ENCODE assay signal across 9 mouse cellular contexts in genomic region chr6:97349355-97350138, GRCm38 (mm10).
DNase-seq lines count a peak whose midpoint lies in the region; ATAC-seq and TF ChIP-seq lines count a peak whose summit lies in the region.
"Had no signal": no experiment of that assay in that cellular context is flagged by ENCODE, and none has a peak within 500 bp of the region (broad histone marks: within the 10 kb centered on the region; RNA-seq: fewer than 3 reads in every experiment).

No protein-coding gene starts in this region.

- 20% methylated on average over 8 of the region's 8 CpGs for WGBS in heart, embryonic 16.5 days
- 18% methylated on average over 8 of the region's 8 CpGs for WGBS in liver, embryonic 13.5 days (ENCODE audit: insufficient replicate concordance)

- peaks cover 32% of the 10 kb centered on the region for H3K4me1 ChIP-seq in heart, embryonic 16.5 days (ENCODE audit: control insufficient read depth, insufficient read depth, low read length)
- peaks cover 33% of the 10 kb centered on the region for H3K4me1 ChIP-seq in liver, embryonic 13.5 days (replicated peaks)

- no peaks in the 10 kb centered on the region for H3K27me3 ChIP-seq in heart, embryonic 16.5 days (ENCODE audit: control insufficient read depth, insufficient read depth, low read length)
- H3K27me3 ChIP-seq in liver, embryonic 13.5 days: no peaks in the 10 kb centered on the region

- H3K9me3 ChIP-seq in heart, embryonic 16.5 days (replicated peaks; ENCODE audit: control insufficient read depth, low read length): no peaks in the 10 kb centered on the region
- no peaks in the 10 kb centered on the region for H3K9me3 ChIP-seq in liver, embryonic 13.5 days (replicated peaks)
- H3K9me3 ChIP-seq: embryonic facial prominence, embryonic 13.5 days had no signal

- ATAC-seq in common myeloid progenitor, adult 5-6 weeks (replicated peaks; ENCODE audit: low read depth, poor library complexity, severe bottlenecking): 0 out of 2 replicates have a peak, but pooled peaks have one; percentile 5
- ATAC-seq in heart, embryonic 16.5 days (replicated peaks; ENCODE audit: extremely low read depth, insufficient read depth, low FRiP score): no peak; the same call in 1 of the 2 replicates
- ATAC-seq in liver, embryonic 13.5 days (ENCODE audit: low read depth): peak; percentile 32; the same call in 1 of the 2 replicates
- ATAC-seq in megakaryocyte-erythroid progenitor cell, adult 5-6 weeks (replicated peaks; ENCODE audit: low FRiP score, low TSS enrichment, poor library complexity, severe bottlenecking): no peak

- H3K4me2 ChIP-seq in heart, embryonic 16.5 days (ENCODE audit: low read depth, low read length): peak overlapping the region; percentile 45
- no peak overlapping the region; the same call in 1 of the 2 replicates for H3K4me2 ChIP-seq in liver, embryonic 13.5 days
- H3K4me2 ChIP-seq: embryonic facial prominence, embryonic 13.5 days had no signal

- no peak for DNase-seq in gastrocnemius, adult 2 months
- no peak for DNase-seq in gastrocnemius, postnatal 10 days
- DNase-seq in liver, embryonic 13.5 days: no peak
- DNase-seq in left cerebral cortex, adult 2 months (ENCODE audit: extremely low spot score in 1 of 2, low spot score in 2 of 2): no peak
- no peak for DNase-seq in urinary bladder, postnatal 36 days (ENCODE audit: low spot score in 2 of 2)

- no peak for TF ChIP-seq CTCF in gastrocnemius, adult 2 months (IDR thresholded peaks at IDR 0.05)
- no peak for TF ChIP-seq CTCF in left cerebral cortex, adult 2 months (IDR thresholded peaks at IDR 0.05)

- peak overlapping the region; percentile 11 for H3K4me3 ChIP-seq in gastrocnemius, adult 2 months
- no peak overlapping the region for H3K4me3 ChIP-seq in heart, embryonic 16.5 days (ENCODE audit: low read length)
- H3K4me3 ChIP-seq in liver, embryonic 13.5 days (replicated peaks): no peak overlapping the region
- H3K4me3 ChIP-seq in left cerebral cortex, adult 2 months: no peak overlapping the region
- H3K4me3 ChIP-seq: embryonic facial prominence, embryonic 13.5 days had no signal

- H3K36me3 ChIP-seq in heart, embryonic 16.5 days (ENCODE audit: control insufficient read depth, insufficient read depth): peaks cover 4% of the 10 kb centered on the region; the same call in 1 of the 2 replicates
- no peaks in the 10 kb centered on the region for H3K36me3 ChIP-seq in liver, embryonic 13.5 days
- H3K36me3 ChIP-seq: embryonic facial prominence, embryonic 13.5 days had no signal

- intact Hi-C loops in gastrocnemius, adult 2 months (cut with DNase I): loop anchor here (5.0 kb wide), 1 partner anchor 37 kb away; no protein-coding TSS in a partner anchor
- intact Hi-C loops in left cerebral cortex, adult 2 months (cut with DNase I): no loop called here

- peak overlapping the region; percentile 44; the same call in 1 of the 2 replicates for H3K9ac ChIP-seq in heart, embryonic 16.5 days (ENCODE audit: low read length)
- no peak overlapping the region for H3K9ac ChIP-seq in liver, embryonic 13.5 days
- H3K9ac ChIP-seq: embryonic facial prominence, embryonic 13.5 days had no signal

- H3K27ac ChIP-seq in gastrocnemius, adult 2 months: peak overlapping the region; percentile 73
- H3K27ac ChIP-seq in heart, embryonic 16.5 days (ENCODE audit: low read length): peak overlapping the region; percentile 64
- H3K27ac ChIP-seq in liver, embryonic 13.5 days: peak overlapping the region; percentile 75
- H3K27ac ChIP-seq in left cerebral cortex, adult 2 months: no peak overlapping the region; the same call in 1 of the 2 replicates
- H3K27ac ChIP-seq: embryonic facial prominence, embryonic 13.5 days had no signal

Comparison
In these comparisons a context has a peak if more than half of its experiments do, and no peak if none do; other contexts are left out.
1. ATAC-seq: peak in common myeloid progenitor, adult 5-6 weeks (single experiment) and liver, embryonic 13.5 days (single experiment); none in heart, embryonic 16.5 days (single experiment) and megakaryocyte-erythroid progenitor cell, adult 5-6 weeks (single experiment).